Mouse (Mus musculus) forebrain, embryonic 15.5 days (tissue): Measurements from ENCODE around the gene Kank2. TPM values are rescaled to one million over a fixed set of nuclear protein-coding genes. Genes with fewer than 3 reads are reported as not detected.
"Not testable (repeated sequence)": the region's sequence is repeated elsewhere in the genome, so short reads cannot be mapped to it uniquely, and the experiment has no call there.

Source experiments
- ATAC-seq: fragments of 200-750 bp; cut with Nextera tagmentation; replicated peaks from 2 replicates; pipeline ENCODE4 v1.8.0; 2017; ENCODE audit warnings: mild to moderate bottlenecking, moderate TSS enrichment, moderate library complexity
- H3K27ac ChIP-seq: fragments of 300-500 bp; sonication (generic); replicated peaks from 2 replicates; pipeline ENCODE4 v1.5.1; 2015; ENCODE audit warnings: mild to moderate bottlenecking, inconsistent platforms
- H3K27me3 ChIP-seq: fragments of 300-500 bp; sonication (generic); 2 replicates; pipeline ENCODE4 v1.6.1; 2015; ENCODE audit warnings: inconsistent platforms
- H3K36me3 ChIP-seq: fragments of 300-500 bp; sonication (generic); 2 replicates; pipeline ENCODE4 v1.6.1; 2015; ENCODE audit warnings: mild to moderate bottlenecking, inconsistent platforms
- H3K4me1 ChIP-seq: fragments of 300-500 bp; sonication (generic); 2 replicates; pipeline ENCODE4 v1.6.1; 2015; ENCODE audit warnings: inconsistent platforms
- H3K4me2 ChIP-seq: fragments of 300-500 bp; sonication (generic); replicated peaks from 2 replicates; pipeline ENCODE4 v1.6.1; 2015; ENCODE audit warnings: mild to moderate bottlenecking, inconsistent platforms
- H3K4me3 ChIP-seq: fragments of 300-500 bp; sonication (generic); 2 replicates; pipeline ENCODE4 v1.5.1; 2015; ENCODE audit warnings: mild to moderate bottlenecking, inconsistent platforms
- H3K9ac ChIP-seq: fragments of 300-500 bp; sonication (generic); replicated peaks from 2 replicates; pipeline ENCODE4 v1.6.1; 2015; ENCODE audit warnings: mild to moderate bottlenecking, inconsistent platforms
- H3K9me3 ChIP-seq: fragments of 300-500 bp; sonication (generic); 2 replicates; pipeline ENCODE4 v1.6.1; 2016; ENCODE audit warnings: inconsistent platforms
- whole genome bisulfite sequencing: fragments of 180-500 bp; shearing (Covaris S2); methylation state at CpG from one replicate; pipeline ENCODE4 v1.1.7; 2015; ENCODE audit warnings: mixed read lengths; 5-methylcytosine and 5-hydroxymethylcytosine counted together
- polyA plus RNA-seq: library from polyadenylated mRNA; unstranded; fragments of >200 nt; fragmentation: Nextera tagmentation; extraction: Ambion mirVana; gene quantifications from 2 replicates; pipeline ENCODE4 v1.2.1, GENCODE M21; 2015

Kank2 gene
- polyA plus RNA-seq, 1 experiment from 2014 or later = 3.7 TPM

DNA sequence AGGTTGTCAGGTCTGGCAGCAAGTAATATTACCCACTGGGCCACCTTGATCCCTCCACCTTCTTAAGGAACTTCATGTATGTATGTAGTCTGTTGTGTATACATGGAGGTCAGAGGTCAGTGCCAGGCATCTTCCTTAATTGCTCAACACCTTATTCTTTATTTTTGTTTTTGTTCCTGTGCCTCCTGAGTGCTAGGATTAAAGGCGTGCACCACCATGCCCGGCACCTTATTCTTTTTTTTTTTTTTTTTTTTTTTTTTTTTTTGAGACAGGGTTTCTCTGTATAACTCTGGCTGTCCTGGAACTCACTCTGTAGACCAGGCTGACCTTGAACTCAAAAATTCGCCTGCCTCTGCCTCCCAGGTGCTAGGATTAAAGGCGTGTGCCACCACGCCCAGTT, 25.1 kb downstream of the Kank2 start:
- WGBS = 81% methylated on average over 5 of the region's 5 CpGs
- H3K27ac ChIP-seq, H3K9me3 ChIP-seq, H3K36me3 ChIP-seq, H3K4me1 ChIP-seq, H3K4me2 ChIP-seq, ATAC-seq, H3K27me3 ChIP-seq, H3K9ac ChIP-seq, H3K4me3 ChIP-seq: not testable (repeated sequence)

DNA sequence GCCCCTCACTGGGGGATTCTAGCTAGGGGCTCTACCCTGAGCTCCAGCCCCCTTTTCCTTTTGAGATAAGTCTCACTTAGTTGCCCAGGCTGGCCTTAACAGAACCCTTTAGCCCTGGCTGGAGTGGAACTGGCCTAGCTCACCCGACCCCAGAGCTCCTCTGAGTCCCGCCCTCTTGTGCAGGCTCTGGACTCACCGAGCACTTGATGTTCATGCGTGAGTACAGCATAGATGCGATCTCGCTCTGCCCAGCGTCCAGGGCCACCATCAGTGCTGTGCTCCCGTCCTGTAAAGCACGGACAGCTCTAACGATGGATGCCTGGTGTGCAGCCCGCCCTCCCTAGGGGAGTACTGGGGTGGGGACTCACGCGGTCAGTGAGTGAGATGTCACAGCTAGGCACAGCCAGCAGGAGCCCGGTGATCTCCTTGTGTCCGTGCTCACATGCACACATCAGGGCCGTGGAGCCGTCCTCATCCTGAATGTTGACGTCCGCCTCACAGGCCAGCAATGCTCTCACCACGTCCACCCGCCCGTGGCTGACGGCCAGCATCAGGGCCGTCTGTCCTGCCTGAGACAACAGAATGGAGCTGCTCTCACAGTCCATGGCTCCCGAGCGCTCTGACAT, 28.9 kb downstream of the Kank2 start:
- H3K4me3 ChIP-seq = no peak overlapping the region
- no peaks in the 10 kb centered on the region for H3K36me3 ChIP-seq
- H3K27ac ChIP-seq = peak overlapping the region; percentile 49; the same call in 1 of the 2 replicates
- H3K4me2 ChIP-seq = no peak overlapping the region
- H3K4me1 ChIP-seq = peaks cover 11% of the 10 kb centered on the region
- ATAC-seq = peak; percentile 49
- no peak overlapping the region for H3K9ac ChIP-seq
- WGBS = 82% methylated on average over 26 of the region's 26 CpGs
- H3K9me3 ChIP-seq = no peaks in the 10 kb centered on the region
- H3K27me3 ChIP-seq = no peaks in the 10 kb centered on the region

DNA sequence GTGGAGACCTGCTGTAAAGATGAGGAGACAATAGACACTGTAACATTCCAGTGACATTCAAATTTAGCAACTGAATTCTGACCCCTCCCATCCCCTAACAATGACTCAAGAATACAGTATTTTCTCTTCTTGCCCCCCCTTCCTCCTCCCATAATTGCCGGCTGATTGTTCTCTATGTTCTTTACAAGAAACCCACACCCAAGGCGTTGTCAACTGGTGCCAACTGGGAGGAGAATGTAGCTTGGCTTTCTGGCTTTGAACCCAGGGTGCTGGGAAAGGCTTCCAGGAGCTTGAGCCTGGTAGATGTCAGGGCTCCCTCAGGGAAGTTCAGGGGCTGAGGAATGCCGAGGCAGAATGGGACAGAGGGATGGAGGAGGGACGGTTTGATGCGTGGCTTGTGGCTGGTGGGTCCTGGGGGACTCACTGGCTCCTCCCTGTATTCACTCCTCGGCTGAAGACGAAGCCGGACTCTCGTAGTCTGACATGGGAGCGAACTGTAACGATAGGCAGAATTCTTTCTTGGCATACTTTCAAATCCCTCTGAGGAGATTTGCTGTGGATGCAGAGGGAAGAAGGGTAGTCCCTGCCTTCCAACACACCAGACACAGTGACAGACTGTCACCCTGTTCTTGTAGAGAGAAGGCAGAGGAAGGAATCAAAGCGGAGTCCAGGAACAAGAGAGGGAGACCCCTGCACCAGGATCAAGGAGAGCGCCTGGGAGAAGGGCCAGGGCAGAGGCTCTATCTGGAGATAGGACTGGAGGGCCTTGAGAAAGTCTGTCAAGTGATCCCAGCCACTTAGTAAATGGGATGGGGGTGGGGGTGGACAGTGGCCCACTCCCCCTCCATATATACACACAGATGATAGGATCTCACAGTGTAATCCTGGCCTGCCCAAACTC, 29.8 kb downstream of the Kank2 start:
- no peak; the same call in 1 of the 2 replicates for ATAC-seq
- H3K27ac ChIP-seq = peak overlapping the region; percentile 49

DNA sequence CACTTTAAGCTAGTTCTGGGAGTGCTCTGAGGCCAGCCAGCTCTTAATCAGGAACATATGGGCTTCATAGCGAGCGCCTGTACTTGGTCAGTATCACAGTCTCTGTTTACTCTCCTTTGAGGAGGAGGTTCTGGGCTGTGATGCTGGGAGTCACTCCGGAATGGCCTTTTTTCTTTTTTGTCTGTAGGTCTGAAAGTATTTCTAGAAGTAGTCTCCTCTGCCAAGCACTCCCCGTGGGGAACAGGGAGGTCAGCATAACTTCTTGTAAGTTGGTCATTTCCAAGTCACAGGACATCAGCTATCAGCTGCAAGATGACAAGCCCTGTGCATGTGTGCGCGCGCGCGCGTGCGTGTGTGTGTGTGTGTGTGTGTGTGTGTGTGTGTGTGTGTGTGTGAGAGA, 30.6 kb downstream of the Kank2 start:
- H3K27ac ChIP-seq = peak overlapping the region; percentile 49
- H3K27me3 ChIP-seq = no peaks in the 10 kb centered on the region
- 88% methylated on average over 11 of the region's 11 CpGs for WGBS
- no peak overlapping the region for H3K4me3 ChIP-seq
- H3K4me2 ChIP-seq = no peak overlapping the region
- no peak for ATAC-seq
- H3K4me1 ChIP-seq = peaks cover 11% of the 10 kb centered on the region
- H3K9me3 ChIP-seq = no peaks in the 10 kb centered on the region
- no peaks in the 10 kb centered on the region for H3K36me3 ChIP-seq
- no peak overlapping the region for H3K9ac ChIP-seq

More for the DNA sequence above, 29.8 kb downstream of the Kank2 start:
- Histone ChIP-seq H3K9me3 (no peaks in the 10 kb centered on the region), H3K4me2 (no peak overlapping the region), H3K9ac (no peak overlapping the region), H3K36me3 (no peaks in the 10 kb centered on the region), H3K4me1 (peaks cover 11% of the 10 kb centered on the region), H3K4me3 (no peak overlapping the region), H3K27me3 (no peaks in the 10 kb centered on the region)
- 53% methylated on average over 13 of the region's 13 CpGs for WGBS

DNA sequence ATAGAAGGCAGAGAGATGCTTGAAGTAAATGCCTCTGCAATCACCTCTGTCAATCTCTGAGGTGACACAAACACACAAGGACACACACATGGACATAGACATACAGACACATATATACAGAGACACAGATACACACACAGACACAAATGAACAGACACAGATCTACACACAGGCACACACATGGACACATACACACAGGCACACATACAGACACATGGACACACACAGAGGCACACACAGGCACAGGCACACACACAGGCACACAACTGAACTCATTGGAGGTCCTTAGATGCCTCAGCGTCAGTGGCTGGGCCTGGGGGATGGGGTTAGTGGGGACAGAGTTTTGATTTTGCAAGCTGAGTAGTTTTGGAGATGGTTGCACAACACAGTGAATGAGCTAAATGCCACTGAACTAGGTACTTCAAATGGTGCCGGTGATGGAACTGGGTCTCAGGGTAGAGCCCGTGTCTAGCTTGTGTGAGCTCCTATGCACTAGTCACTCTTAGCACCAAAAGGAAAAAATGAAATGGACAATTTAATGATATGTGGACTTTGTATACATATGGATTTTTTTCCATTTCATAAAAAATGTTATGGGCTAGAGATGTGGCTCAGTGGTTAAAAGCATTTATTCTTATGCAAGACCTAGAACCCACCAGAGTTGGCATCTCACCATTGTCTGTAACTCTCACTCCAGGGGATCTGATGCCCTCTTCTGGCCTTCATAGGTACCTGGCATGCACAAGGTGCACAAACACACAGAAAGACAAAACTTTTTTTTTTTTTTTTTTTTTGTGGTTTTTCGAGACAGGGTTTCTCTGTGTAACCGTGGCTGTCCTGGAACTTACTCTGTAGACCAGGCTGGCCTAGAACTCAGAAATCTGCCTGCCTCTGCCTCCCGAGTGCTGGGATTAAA, 34.2 kb downstream of the Kank2 start:
- Histone ChIP-seq H3K4me2 (no peak overlapping the region), H3K27me3 (no peaks in the 10 kb centered on the region), H3K27ac (no peak overlapping the region), H3K9ac (no peak overlapping the region), H3K4me3 (no peak overlapping the region), H3K36me3 (no peaks in the 10 kb centered on the region), H3K9me3 (no peaks in the 10 kb centered on the region), H3K4me1 (peaks cover 21% of the 10 kb centered on the region)
- ATAC-seq = no peak
- 95% methylated on average over 6 of the region's 6 CpGs for WGBS

DNA sequence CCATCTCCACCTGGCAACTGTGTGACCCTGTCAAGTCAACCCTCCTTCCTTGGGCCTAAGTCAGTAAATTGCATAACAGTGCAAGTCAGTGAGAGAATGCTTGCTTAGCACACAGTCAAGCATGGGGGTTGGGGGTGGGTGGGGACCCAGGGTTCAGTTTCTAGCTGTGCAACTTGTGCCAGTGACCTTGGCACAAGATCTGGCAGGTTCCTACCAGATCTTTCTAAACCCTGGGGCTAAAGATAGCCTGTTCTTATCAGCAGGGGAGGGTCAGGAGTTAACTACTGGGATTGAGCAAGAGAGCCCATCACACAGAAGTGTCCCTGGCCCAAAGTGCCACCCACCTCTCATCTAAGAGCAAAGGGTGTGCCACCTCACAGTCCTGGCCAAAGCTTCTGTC, 36.4 kb downstream of the Kank2 start:
- Histone ChIP-seq H3K27me3 (no peaks in the 10 kb centered on the region), H3K9ac (no peak overlapping the region), H3K4me1 (peaks cover 19% of the 10 kb centered on the region), H3K4me3 (no peak overlapping the region), H3K36me3 (no peaks in the 10 kb centered on the region), H3K4me2 (no peak overlapping the region), H3K9me3 (no peaks in the 10 kb centered on the region), H3K27ac (no peak overlapping the region)
- no peak for ATAC-seq

DNA sequence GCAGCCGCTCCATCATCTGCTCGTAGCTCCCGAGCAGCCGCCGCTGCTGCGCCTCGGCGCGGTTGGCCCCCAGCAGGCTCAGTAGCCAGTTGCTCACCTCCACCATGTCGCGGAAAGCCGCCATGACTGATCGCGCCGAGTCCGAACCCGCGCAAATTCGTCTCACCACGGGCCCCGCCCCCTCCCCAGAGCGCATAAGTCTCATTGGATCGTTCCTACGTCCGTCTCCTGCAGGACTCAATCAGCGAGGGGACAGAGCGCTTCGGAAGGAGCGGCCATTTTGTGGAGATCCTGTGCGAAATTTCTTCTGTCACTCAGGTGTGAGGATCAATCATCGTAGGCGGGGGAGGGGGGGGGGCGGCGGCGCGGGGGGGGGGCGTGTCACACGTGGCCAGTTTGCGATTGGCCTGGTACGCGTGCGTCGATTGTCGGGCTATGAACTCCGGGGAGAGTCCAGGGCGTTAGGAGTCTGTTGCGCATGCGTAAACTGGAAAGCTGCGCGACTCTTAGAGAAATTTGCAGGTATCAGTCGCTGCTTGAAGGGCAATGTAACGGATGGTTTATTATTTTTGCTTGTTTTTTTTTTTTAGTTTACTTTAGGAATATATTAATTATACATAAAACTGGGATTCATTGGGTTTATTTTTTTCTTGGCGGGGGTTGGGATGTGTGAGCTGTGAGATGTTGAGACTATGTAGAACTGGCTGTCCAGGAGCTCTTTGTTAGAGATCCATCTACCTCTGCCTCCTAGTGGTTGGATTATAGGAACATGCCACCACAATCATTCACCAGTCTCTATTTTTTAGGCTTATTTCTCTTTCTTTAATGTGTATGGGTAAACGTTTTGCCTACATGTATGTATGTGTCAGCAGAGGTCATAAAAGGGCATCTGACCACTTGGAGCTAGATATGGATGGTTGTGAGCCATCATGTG, 38.1 kb downstream of the Kank2 start, which contains the start of gene Spc24:
Gene Spc24 (minus strand): TSS at position 149 of the 934 bp plus-strand sequence.
- Histone ChIP-seq H3K27me3 (no peaks in the 10 kb centered on the region), H3K4me2 (peak within 1 kb of the TSS; percentile 92), H3K36me3 (no peaks in the 10 kb centered on the region), H3K9me3 (no peaks in the 10 kb centered on the region), H3K4me1 (peaks cover 19% of the 10 kb centered on the region), H3K27ac (peak within 1 kb of the TSS; percentile 91), H3K9ac (peak within 1 kb of the TSS; percentile 62), H3K4me3 (peak within 1 kb of the TSS; percentile 78)
- whole genome bisulfite sequencing = under 1% methylated on average over 54 of the region's 54 CpGs
- ATAC-seq = peak; percentile 97

DNA sequence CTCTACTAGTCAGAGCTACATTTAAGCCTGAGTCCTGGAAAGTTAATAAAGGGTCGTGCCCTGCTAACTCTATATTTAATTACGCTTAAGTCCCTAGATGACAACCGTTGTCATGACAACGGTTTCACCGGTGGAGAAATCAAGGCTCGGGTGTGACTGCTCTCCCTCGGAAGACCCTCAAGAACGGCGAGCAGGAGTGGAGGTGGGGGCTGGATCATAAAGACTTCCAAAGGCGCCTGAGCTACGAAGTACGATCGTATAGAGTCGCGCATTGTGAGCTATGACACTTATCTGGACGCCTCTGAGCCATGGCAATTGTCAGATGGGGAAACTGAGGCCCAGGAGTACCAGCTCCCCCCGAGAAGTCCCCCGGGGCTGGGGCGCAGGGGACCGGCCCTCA, 38.8 kb downstream of the Kank2 start:
- Histone ChIP-seq H3K4me2 (peak overlapping the region; percentile 92), H3K4me3 (peak overlapping the region; percentile 78), H3K27me3 (no peaks in the 10 kb centered on the region), H3K27ac (no peak overlapping the region), H3K4me1 (peaks cover 19% of the 10 kb centered on the region), H3K9me3 (no peaks in the 10 kb centered on the region), H3K36me3 (no peaks in the 10 kb centered on the region), H3K9ac (peak overlapping the region; percentile 62)
- ATAC-seq = no peak
- under 1% methylated on average over 20 of the region's 20 CpGs for WGBS

DNA sequence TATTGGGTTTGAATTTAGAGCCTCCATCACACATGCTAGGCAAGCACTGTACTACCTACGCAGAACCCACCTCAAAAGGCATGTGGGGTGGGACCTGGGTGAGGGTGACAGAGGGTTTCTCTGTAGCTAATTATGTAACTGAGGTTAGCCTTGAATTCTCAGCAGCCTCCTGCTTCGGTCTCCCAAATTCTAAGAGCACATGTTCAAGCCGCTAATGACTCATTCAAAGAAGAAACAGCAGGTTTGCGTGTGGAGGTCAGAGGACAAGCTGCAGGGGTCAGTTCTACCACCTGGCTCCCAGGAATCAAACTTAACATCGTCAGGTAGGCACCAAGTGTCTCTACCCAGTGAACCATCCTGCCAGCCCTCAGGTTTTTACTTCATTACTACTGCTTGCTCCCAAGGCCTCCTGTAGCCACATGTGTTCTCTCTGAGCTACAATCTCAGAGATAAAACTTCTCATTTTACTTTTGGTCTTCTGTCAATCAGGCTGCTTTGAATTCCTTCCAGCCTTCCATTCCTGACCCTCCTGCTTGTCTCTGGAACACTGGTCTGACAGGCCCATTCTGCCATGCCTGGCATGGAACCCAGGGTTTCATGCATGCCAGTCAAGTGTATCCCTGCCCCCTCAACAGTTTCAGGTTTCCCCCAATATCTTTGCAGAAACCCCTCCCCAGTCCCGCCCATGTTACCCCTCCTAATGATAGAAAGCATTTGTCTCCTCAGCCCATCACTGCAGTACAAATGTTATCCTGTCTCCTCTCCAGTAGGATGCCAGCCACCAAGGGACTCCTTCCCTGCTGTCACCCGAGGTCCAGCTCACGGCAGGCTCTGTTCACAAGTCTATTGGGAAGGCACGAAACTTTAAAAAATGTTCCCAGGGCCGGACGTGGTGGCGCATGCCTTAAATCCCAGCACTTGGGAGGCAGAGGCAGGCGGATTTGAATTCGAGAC, 39.7 kb downstream of the Kank2 start:
- H3K27me3 ChIP-seq = no peaks in the 10 kb centered on the region
- H3K4me1 ChIP-seq = peaks cover 19% of the 10 kb centered on the region
- no peak overlapping the region for H3K27ac ChIP-seq
- H3K36me3 ChIP-seq = no peaks in the 10 kb centered on the region
- no peak for ATAC-seq
- H3K9ac ChIP-seq = peak overlapping the region; percentile 62; the same call in 1 of the 2 replicates
- no peaks in the 10 kb centered on the region for H3K9me3 ChIP-seq
- 50% methylated on average over 14 of the region's 14 CpGs for WGBS
- H3K4me3 ChIP-seq = peak overlapping the region; percentile 78
- peak overlapping the region; percentile 92 for H3K4me2 ChIP-seq

DNA sequence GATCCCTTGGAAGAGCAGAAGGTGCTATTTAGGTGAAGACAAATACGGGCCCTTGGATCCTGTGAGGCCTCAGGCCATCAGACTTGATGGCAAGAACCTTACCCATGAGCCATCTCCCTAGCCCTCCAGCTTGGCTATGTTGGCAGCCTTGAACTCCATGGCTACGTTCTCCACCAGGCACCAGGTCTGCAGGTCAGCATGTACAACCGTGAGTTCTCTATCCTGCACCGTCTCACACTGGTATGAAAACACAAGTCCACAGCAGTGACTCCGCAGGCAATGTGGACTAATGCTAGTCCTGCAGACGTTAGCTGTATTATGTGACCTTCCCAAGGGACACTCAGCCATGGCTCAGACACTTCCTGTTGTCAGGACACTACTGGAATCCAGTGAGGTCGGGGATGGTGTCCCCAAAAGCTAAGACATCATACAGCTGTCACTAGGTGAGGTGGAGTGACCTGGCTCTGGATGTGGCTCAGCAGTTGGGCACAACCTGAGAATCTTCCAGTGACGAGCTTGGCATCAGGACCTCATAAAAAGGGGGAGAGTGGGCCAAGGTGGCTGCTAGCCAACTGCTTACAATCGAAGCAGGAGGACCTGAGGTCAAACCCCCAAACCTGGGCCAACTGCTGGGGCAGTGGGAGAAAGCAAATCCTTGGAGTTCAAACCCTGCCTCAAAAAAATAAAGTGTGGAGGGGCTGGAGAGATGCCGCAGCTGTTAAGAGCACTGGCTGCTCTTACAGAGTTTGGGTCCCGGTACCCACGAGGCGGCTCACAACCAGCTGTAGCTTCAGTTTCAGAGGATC, 43.8 kb downstream of the Kank2 start:
- Histone ChIP-seq H3K4me3 (no peak overlapping the region), H3K36me3 (no peaks in the 10 kb centered on the region), H3K9me3 (no peaks in the 10 kb centered on the region), H3K9ac (no peak overlapping the region), H3K4me1 (peaks cover 13% of the 10 kb centered on the region), H3K27me3 (no peaks in the 10 kb centered on the region), H3K4me2 (no peak overlapping the region), H3K27ac (no peak overlapping the region)
- ATAC-seq = no peak
- 84% methylated on average over 13 of the region's 13 CpGs for WGBS
